Mouse (Mus musculus) forebrain, embryonic 13.5 days (tissue): ENCODE measurements around the gene Fam76b. TPM values are rescaled to one million over a fixed set of nuclear protein-coding genes. Genes with fewer than 3 reads are reported as not detected.

Source experiments
- ATAC-seq: fragments of 200-750 bp; cut with Nextera tagmentation; 2 replicates; pipeline ENCODE4 v1.8.0; 2017
- H3K27ac ChIP-seq: fragments of 300-500 bp; sonication (generic); 2 replicates; pipeline ENCODE4 v1.5.1; 2015; ENCODE audit warnings: inconsistent platforms, mild to moderate bottlenecking, moderate library complexity
- H3K27me3 ChIP-seq: fragments of 300-500 bp; sonication (generic); 2 replicates; pipeline ENCODE4 v1.6.1; 2015; ENCODE audit warnings: mild to moderate bottlenecking, inconsistent platforms
- H3K36me3 ChIP-seq: fragments of 300-500 bp; sonication (generic); 2 replicates; pipeline ENCODE4 v1.6.1; 2015; ENCODE audit warnings: mild to moderate bottlenecking, inconsistent platforms; ENCODE audit not compliant: poor library complexity, severe bottlenecking
- H3K4me1 ChIP-seq: fragments of 300-500 bp; sonication (generic); 2 replicates; pipeline ENCODE4 v1.6.1; 2015; ENCODE audit warnings: inconsistent platforms
- H3K4me2 ChIP-seq: fragments of 300-500 bp; sonication (generic); 2 replicates; pipeline ENCODE4 v1.6.1; 2015; ENCODE audit warnings: inconsistent platforms, mild to moderate bottlenecking, moderate library complexity
- H3K4me3 ChIP-seq: fragments of 300-500 bp; sonication (generic); 2 replicates; pipeline ENCODE4 v1.5.1; 2015; ENCODE audit warnings: mild to moderate bottlenecking, inconsistent platforms
- H3K9ac ChIP-seq: fragments of 300-500 bp; sonication (generic); 2 replicates; pipeline ENCODE4 v1.6.1; 2015; ENCODE audit warnings: mild to moderate bottlenecking, inconsistent platforms
- H3K9me3 ChIP-seq: fragments of 300-500 bp; sonication (generic); replicated peaks from 2 replicates; pipeline ENCODE4 v1.6.1; 2016; ENCODE audit warnings: inconsistent platforms
- WGBS: fragments of 180-500 bp; shearing (Covaris S2); methylation state at CpG from one replicate; pipeline ENCODE4 v1.1.7; 2015; 5-methylcytosine and 5-hydroxymethylcytosine counted together
- polyA plus RNA-seq: library from polyadenylated mRNA; unstranded; fragments of >200 nt; fragmentation: Nextera tagmentation; extraction: Ambion mirVana; gene quantifications from 2 replicates; pipeline ENCODE4 v1.2.1, GENCODE M21; 2015

Gene Fam76b
- polyA plus RNA-seq, 1 experiment from 2014 or later, result 29.0 TPM

GRCm38 (mm10) chr9:13902030-13902429, 74.5 kb downstream of the Fam76b start:
- no peaks in the 10 kb centered on the region for H3K4me1 ChIP-seq
- H3K27ac ChIP-seq, result no peak overlapping the region
- no peak for ATAC-seq
- H3K36me3 ChIP-seq, result no peaks in the 10 kb centered on the region
- H3K27me3 ChIP-seq, result no peaks in the 10 kb centered on the region
- H3K9me3 ChIP-seq, result no peaks in the 10 kb centered on the region
- 94% methylated on average over 3 of the region's 3 CpGs for WGBS
- no peak overlapping the region for H3K9ac ChIP-seq
- no peak overlapping the region for H3K4me3 ChIP-seq
- no peak overlapping the region for H3K4me2 ChIP-seq

- Histone ChIP-seq H3K27ac (no peak overlapping the region), H3K9ac (no peak overlapping the region), H3K27me3 (no peaks in the 10 kb centered on the region), H3K9me3 (no peaks in the 10 kb centered on the region), H3K4me2 (no peak overlapping the region), H3K4me1 (no peaks in the 10 kb centered on the region), H3K36me3 (no peaks in the 10 kb centered on the region), H3K4me3 (no peak overlapping the region)
- no peak for ATAC-seq
- 90% methylated on average over 5 of the region's 5 CpGs for WGBS
Measured at GRCm38 (mm10) chr9:13904091-13904779, 76.7 kb downstream of the Fam76b start.

Other genes starting within 250 kb of the Fam76b start
- 64.1 and 69.3 TPM in 2 replicates for gene Mtmr2, start 79.3 kb upstream of the Fam76b start, polyA plus RNA-seq
- 67.7 and 69.6 TPM in 2 replicates for gene Cep57, start 609 bp upstream of the Fam76b start, polyA plus RNA-seq